Mouse (Mus musculus) C2C12 (cell line): Measurements from ENCODE around the gene Hdac8.

Source experiments
- CTCF ChIP-seq: IDR thresholded peaks from one replicate; pipeline ENCODE4 v1.5.1; 2011; ENCODE audit not compliant: control insufficient read depth, insufficient read depth, insufficient read length
- FOSL1 ChIP-seq: IDR thresholded peaks from one replicate; pipeline ENCODE4 v1.8.0; 2011; ENCODE audit warnings: mild to moderate bottlenecking, low read length; ENCODE audit not compliant: poor library complexity, insufficient read depth, severe bottlenecking
- MAX ChIP-seq: IDR thresholded peaks from one replicate; pipeline ENCODE4 v1.6.1; 2011; ENCODE audit warnings: mild to moderate bottlenecking, control low read depth
- MYOG ChIP-seq: IDR thresholded peaks from one replicate; pipeline ENCODE4 v1.6.1; 2011; ENCODE audit not compliant: control insufficient read depth, insufficient read length; ENCODE audit errors: extremely low read depth
- USF1 ChIP-seq: IDR thresholded peaks from one replicate; pipeline ENCODE4 v1.6.1; 2011; ENCODE audit warnings: low read depth, mild to moderate bottlenecking, control low read depth, moderate library complexity

DNA sequence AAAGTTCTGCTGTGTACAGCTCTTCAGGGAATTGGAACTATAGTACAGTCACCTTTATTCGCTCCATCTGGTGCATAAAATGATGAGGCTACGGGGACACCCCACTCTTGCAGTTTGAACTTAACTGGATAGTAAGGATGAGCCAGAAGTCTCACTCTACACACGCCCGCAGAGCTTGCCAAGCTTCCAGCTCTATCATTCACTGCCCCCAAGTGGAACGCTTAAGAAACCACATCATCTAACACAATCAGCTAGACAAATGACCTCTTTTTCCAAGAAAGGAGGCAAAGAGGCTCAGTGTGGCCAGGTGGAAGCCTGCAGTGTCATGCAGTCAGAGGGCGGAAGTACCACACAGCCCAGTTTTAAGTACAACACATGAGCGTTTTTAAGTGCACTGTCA, 19.6 kb downstream of the Hdac8 start:
- no peak for TF ChIP-seq CTCF
- no peak for TF ChIP-seq USF1
- no peak for TF ChIP-seq MAX
- TF ChIP-seq FOSL1, result no peak
- no peak for TF ChIP-seq MYOG
